Mouse (Mus musculus) CH12.LX (cell line): ENCODE results near the gene Msi2. TPM values are rescaled to one million over a fixed set of nuclear protein-coding genes. Genes with fewer than 3 reads are reported as not detected.
A peak's percentile ranks its signal among the peaks of the same experiment; 100 is the strongest.

Source experiments
- DNase-seq: peaks from one replicate; pipeline ENCODE4 v3.0.0-alpha.2; 2013; ENCODE audit errors: extremely low read depth
- H3K27ac ChIP-seq: 2 replicates; pipeline ENCODE4 v1.5.1; 2012; ENCODE audit warnings: low read depth, mild to moderate bottlenecking, control low read depth, moderate library complexity; ENCODE audit not compliant: insufficient read depth
- H3K27me3 ChIP-seq: replicated peaks from 2 replicates; pipeline ENCODE3; 2012; ENCODE audit warnings: inconsistent platforms
- H3K36me3 ChIP-seq, 2 experiments: replicated peaks in 1 of 2; 2 replicates each; pipeline versions ENCODE3 to v1.6.1; 2012; ENCODE audit warnings: inconsistent platforms in 1 of 2, low read length in 1 of 2, mild to moderate bottlenecking in 1 of 2, mixed read lengths in 1 of 2, moderate library complexity in 1 of 2; ENCODE audit not compliant: control insufficient read depth in 1 of 2, insufficient read depth in 1 of 2
- H3K4me1 ChIP-seq, 2 experiments: 2 replicates each; pipeline ENCODE4 v1.6.1; 2012; ENCODE audit warnings: inconsistent platforms in 1 of 2, moderate library complexity in 1 of 2; ENCODE audit not compliant: insufficient read depth in 2 of 2, control insufficient read depth in 1 of 2
- H3K4me2 ChIP-seq: 2 replicates; pipeline ENCODE4 v1.6.1; 2012; ENCODE audit warnings: low read depth, mild to moderate bottlenecking, control low read depth; ENCODE audit not compliant: poor library complexity, insufficient read depth, severe bottlenecking
- H3K4me3 ChIP-seq, 3 experiments: fragments of 150-350 bp in 1 of 3; sonication (generic) in 1 of 3; replicated peaks in 1 of 3; 2 replicates each; pipeline versions ENCODE3 to v1.5.1; 2011 to 2012; ENCODE audit warnings: low read depth in 2 of 3, low read length in 2 of 3, mild to moderate bottlenecking in 2 of 3, moderate library complexity in 2 of 3, control low read depth in 1 of 3, improper control_type of control experiment in 1 of 3, inconsistent platforms in 1 of 3, mixed read lengths in 1 of 3; ENCODE audit not compliant: poor library complexity in 1 of 3
- H3K79me2 ChIP-seq: replicated peaks from 2 replicates; pipeline ENCODE4 v1.6.1; 2012; ENCODE audit warnings: mild to moderate bottlenecking, moderate library complexity; ENCODE audit not compliant: control insufficient read depth, poor library complexity, insufficient read depth, severe bottlenecking; ENCODE audit errors: extremely low read depth
- H3K9ac ChIP-seq: 2 replicates; pipeline ENCODE4 v1.6.1; 2012; ENCODE audit warnings: low read depth, mild to moderate bottlenecking, control low read depth, moderate library complexity; ENCODE audit not compliant: insufficient read depth
- H3K9me3 ChIP-seq: replicated peaks from 2 replicates; pipeline ENCODE3; 2012; ENCODE audit warnings: low read length, inconsistent platforms, mixed read lengths
- BHLHE40 ChIP-seq: IDR thresholded peaks from 2 replicates; pipeline ENCODE4 v1.6.1; 2011; ENCODE audit warnings: mild to moderate bottlenecking, low read depth, low read length, improper control_type of control experiment
- CHD2 ChIP-seq: IDR thresholded peaks from 2 replicates; pipeline ENCODE4 v1.6.1; 2011; ENCODE audit warnings: low read length, improper control_type of control experiment
- CTCF ChIP-seq, 2 experiments: IDR thresholded peaks in 1 of 2; conservative IDR thresholded peaks in 1 of 2; 2 replicates each; pipeline ENCODE4 v1.5.1; 2011 to 2012; ENCODE audit warnings: low read depth in 2 of 2, low read length in 2 of 2, improper control_type of control experiment in 1 of 2, inconsistent platforms in 1 of 2, mild to moderate bottlenecking in 1 of 2, moderate library complexity in 1 of 2
- E2F4 ChIP-seq: IDR thresholded peaks from 2 replicates; pipeline ENCODE4 v1.6.1; 2011; ENCODE audit warnings: low read depth, low read length, improper control_type of control experiment; ENCODE audit not compliant: insufficient replicate concordance
- ELF1 ChIP-seq: IDR thresholded peaks from 2 replicates; pipeline ENCODE4 v1.6.1; 2014; ENCODE audit warnings: low read depth, mild to moderate bottlenecking, inconsistent platforms, low read length, improper control_type of control experiment
- EP300 ChIP-seq: IDR thresholded peaks from 2 replicates; pipeline ENCODE4 v1.6.1; 2011; ENCODE audit warnings: low read length, improper control_type of control experiment
- ETS1 ChIP-seq: conservative IDR thresholded peaks from 2 replicates; pipeline ENCODE4 v1.6.1; 2012; ENCODE audit warnings: low read depth, mild to moderate bottlenecking, inconsistent platforms, low read length, improper control_type of control experiment, moderate library complexity
- GABPA ChIP-seq: IDR thresholded peaks from 2 replicates; pipeline ENCODE4 v1.6.1; 2012; ENCODE audit warnings: low read depth, low read length, improper control_type of control experiment, inconsistent platforms; ENCODE audit not compliant: insufficient replicate concordance
- KAT2A ChIP-seq: IDR thresholded peaks from 2 replicates; pipeline ENCODE4 v1.6.1; 2012; ENCODE audit warnings: low read length, improper control_type of control experiment, inconsistent platforms; ENCODE audit not compliant: insufficient replicate concordance
- MAFK ChIP-seq: IDR thresholded peaks from 2 replicates; pipeline ENCODE4 v1.6.1; 2011; ENCODE audit warnings: low read length, improper control_type of control experiment; ENCODE audit not compliant: insufficient replicate concordance
- MEF2A ChIP-seq: IDR thresholded peaks from 2 replicates; pipeline ENCODE4 v1.6.1; 2014; ENCODE audit warnings: low read depth, mild to moderate bottlenecking, inconsistent platforms, low read length, improper control_type of control experiment, borderline replicate concordance
- MYC ChIP-seq: IDR thresholded peaks from 2 replicates; pipeline ENCODE4 v1.6.1; 2011; ENCODE audit warnings: low read depth, mild to moderate bottlenecking, improper control_type of control experiment, low read length
- NELFE ChIP-seq: IDR thresholded peaks from 2 replicates; pipeline ENCODE4 v1.6.1; 2011; ENCODE audit warnings: low read depth, low read length, improper control_type of control experiment
- NRF1 ChIP-seq: IDR thresholded peaks from 2 replicates; pipeline ENCODE4 v1.6.1; 2014; ENCODE audit warnings: low read depth, mild to moderate bottlenecking, inconsistent platforms, low read length, improper control_type of control experiment, moderate library complexity
- POLR2A ChIP-seq: IDR thresholded peaks from 2 replicates; pipeline ENCODE4 v1.6.1; 2011; ENCODE audit warnings: low read depth, mild to moderate bottlenecking, improper control_type of control experiment, low read length
- RAD21 ChIP-seq: IDR thresholded peaks from 2 replicates; pipeline ENCODE4 v1.6.1; 2011; ENCODE audit warnings: low read depth, mild to moderate bottlenecking, low read length, improper control_type of control experiment, moderate library complexity
- SIN3A ChIP-seq: IDR thresholded peaks from 2 replicates; pipeline ENCODE4 v1.6.1; 2012; ENCODE audit warnings: low read length, improper control_type of control experiment, inconsistent platforms
- SMC3 ChIP-seq: IDR thresholded peaks from 2 replicates; pipeline ENCODE4 v1.6.1; 2011; ENCODE audit warnings: low read depth, low read length, improper control_type of control experiment
- UBTF ChIP-seq: IDR thresholded peaks from 2 replicates; pipeline ENCODE4 v1.6.1; 2012; ENCODE audit warnings: low read depth, mild to moderate bottlenecking, inconsistent platforms, low read length, improper control_type of control experiment, moderate library complexity
- USF1 ChIP-seq: IDR thresholded peaks from 2 replicates; pipeline ENCODE4 v1.6.1; 2014; ENCODE audit warnings: low read depth, mild to moderate bottlenecking, inconsistent platforms, low read length, improper control_type of control experiment
- USF2 ChIP-seq: conservative IDR thresholded peaks from 2 replicates; pipeline ENCODE4 v1.6.1; 2011; ENCODE audit warnings: low read depth, low read length, improper control_type of control experiment
- ZC3H11A ChIP-seq: IDR thresholded peaks from 2 replicates; pipeline ENCODE4 v1.6.1; 2012; ENCODE audit warnings: low read depth, mild to moderate bottlenecking, inconsistent platforms, low read length, improper control_type of control experiment
- ZKSCAN1 ChIP-seq: IDR thresholded peaks from 2 replicates; pipeline ENCODE4 v1.6.1; 2012; ENCODE audit warnings: low read depth, inconsistent platforms, low read length, improper control_type of control experiment, borderline replicate concordance
- ZNF384 ChIP-seq: IDR thresholded peaks from 2 replicates; pipeline ENCODE4 v1.6.1; 2012; ENCODE audit warnings: low read depth, low read length, improper control_type of control experiment, inconsistent platforms
- dilution Hi-C: fragments of 300-500 bp; cut with MboI; formaldehyde crosslinking; loops from 2 replicates; pipeline ENCODE4 v1.14.3; 2020; ENCODE audit warnings: low sequenced_read_pairs; ENCODE audit not compliant: extremely low pct_unique_long_range_greater_than_20kb, extremely low pct_ligation_motif_present
- in situ Hi-C: fragments of 300-500 bp; cut with MboI; formaldehyde crosslinking; loops from 3 replicates; pipeline ENCODE4 v1.14.3; 2019; ENCODE audit warnings: low sequenced_read_pairs, low pct_ligation_motif_present, low pct_unique_long_range_greater_than_20kb, mixed read lengths
- polyA plus RNA-seq: library from polyadenylated mRNA; unstranded; fragments of >175 nt; gene quantifications from 2 replicates; pipeline ENCODE4 v1.2.1, GENCODE M21; 2012; ENCODE audit warnings: low read depth; ENCODE audit not compliant: insufficient read length
- total RNA-seq, 2 experiments: library from RNA; depleted of rRNA; stranded (reverse); fragments of 300-350 nt in 1 of 2; fragments of >200 nt in 1 of 2; gene quantifications; 2 replicates each; pipeline ENCODE4 v1.2.3; 2012 to 2014

The Msi2 gene
- total and polyA plus RNA-seq, 3 experiments: 40.3 to 73.1 (median 52.6) TPM

DNA sequence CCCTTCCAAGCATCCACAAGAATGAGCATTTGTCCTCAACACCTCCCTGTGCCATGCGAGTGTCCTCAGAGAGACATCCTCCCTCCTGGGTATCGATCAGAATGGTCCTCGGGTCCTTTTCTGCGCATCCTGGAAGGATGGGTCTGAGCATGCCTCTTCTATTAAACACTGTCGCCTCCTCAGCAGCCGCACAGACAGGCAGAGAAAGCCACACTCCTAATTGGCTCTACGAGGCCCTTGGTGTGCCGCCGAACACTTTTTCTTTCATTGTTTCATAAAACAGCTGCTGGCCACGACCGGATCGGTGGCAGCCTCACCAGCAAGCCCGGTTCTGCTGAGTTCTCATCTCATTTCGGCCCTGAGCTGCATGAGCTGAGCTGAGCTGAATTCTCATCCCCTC is 274.4 kb downstream of the Msi2 start:
- Histone ChIP-seq H3K27me3 (no peaks in the 10 kb centered on the region), H3K79me2 (no peaks in the 10 kb centered on the region)
- in situ Hi-C loops: no loop called here
- TF ChIP-seq USF1: no peak
- TF ChIP-seq, all 38 proteins: peak for 0
- H3K36me3 ChIP-seq: peaks cover 6 to 69% of the 10 kb centered on the region in 2 experiments
- no peak overlapping the region for H3K4me3 ChIP-seq
- no peak overlapping the region for H3K27ac ChIP-seq
- H3K9me3 ChIP-seq: no peaks in the 10 kb centered on the region
- DNase-seq: no peak
- no peak overlapping the region for H3K9ac ChIP-seq
- dilution Hi-C loops: no loop called here
- H3K4me2 ChIP-seq: no peak overlapping the region
- H3K4me1 ChIP-seq: peaks cover 16 to 60% of the 10 kb centered on the region in 2 experiments

DNA sequence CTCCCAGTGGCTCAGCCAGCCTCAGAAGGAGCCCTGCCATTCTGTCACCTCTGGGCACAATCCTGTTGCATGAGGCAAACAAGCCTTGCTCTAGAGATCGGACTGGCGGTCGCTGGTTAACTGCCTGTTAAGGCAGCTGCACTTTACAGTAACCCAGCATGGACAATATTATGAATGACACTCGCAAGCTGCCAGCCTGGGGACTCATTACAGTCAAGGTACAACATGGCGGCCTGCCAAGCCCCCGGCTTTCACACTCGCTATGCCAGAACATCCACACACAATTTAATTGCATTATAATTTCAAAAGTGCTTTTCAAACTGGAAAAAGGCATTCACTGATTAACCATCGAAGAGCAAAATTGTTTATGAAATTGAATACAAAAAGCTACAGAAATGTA is 275.0 kb downstream of the Msi2 start:
- peaks cover 5 to 69% of the 10 kb centered on the region in 2 experiments for H3K36me3 ChIP-seq
- TF ChIP-seq ELF1 (no peak), MAFK (no peak), E2F4 (no peak), ZC3H11A (no peak)
- TF ChIP-seq, all 38 proteins: peak for 0
- H3K4me2 ChIP-seq: no peak overlapping the region
- no peaks in the 10 kb centered on the region for H3K9me3 ChIP-seq
- no peak for DNase-seq
- in situ Hi-C loops (no loop called here), dilution Hi-C loops (no loop called here)
- no peak overlapping the region for H3K4me3 ChIP-seq
- no peak overlapping the region for H3K9ac ChIP-seq
- H3K27ac ChIP-seq: 0 out of 2 replicates have a peak overlapping the region, but pooled peaks have one; percentile 24
- H3K27me3 ChIP-seq: no peaks in the 10 kb centered on the region
- no peaks in the 10 kb centered on the region for H3K79me2 ChIP-seq
- H3K4me1 ChIP-seq: peaks cover 16 to 60% of the 10 kb centered on the region in 2 experiments

DNA sequence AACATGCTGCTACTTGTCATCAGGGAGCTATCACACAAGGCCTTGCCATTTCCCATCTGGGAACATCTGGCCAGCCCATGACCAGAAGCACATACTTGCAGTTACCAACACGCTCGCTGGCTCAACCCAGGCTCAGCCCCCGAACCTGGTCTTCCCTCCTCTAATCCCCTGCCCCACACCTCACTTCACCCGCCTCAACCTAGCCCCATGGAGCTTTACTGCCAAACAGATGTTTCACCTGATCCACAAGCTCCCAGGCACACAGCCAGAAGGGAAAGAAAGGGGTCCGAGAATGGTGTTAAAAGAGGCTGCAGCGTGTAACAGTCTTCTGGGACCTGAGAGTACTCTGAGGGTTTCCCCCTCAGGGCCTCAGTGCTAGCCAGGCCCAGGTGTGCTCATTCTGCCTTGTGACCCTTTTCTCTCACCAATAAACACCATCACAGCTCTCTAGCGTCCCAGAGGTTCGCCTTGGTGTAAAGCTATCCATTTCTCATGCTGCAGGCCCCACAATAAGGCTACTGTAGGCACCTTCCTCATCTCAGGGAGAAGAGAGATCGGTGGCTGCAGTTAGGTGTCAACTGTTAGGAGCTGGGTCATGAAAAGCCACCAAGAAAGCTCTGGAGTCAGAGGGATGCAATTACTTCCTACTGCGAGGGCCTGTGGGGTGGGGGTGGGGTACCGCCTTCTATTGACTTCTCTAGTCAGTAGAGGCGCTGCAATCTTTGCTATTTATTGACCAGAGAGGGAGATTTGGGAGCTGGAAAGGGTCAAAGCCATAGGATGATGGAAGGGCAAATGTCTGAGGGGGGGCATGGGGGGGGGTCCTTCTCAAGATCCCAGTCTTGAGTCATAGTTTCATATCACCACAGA is 276.2 kb downstream of the Msi2 start:
- peak overlapping the region; percentile 33 for H3K4me2 ChIP-seq
- peaks cover 0 to 62% of the 10 kb centered on the region in 2 experiments for H3K36me3 ChIP-seq
- H3K27me3 ChIP-seq: no peaks in the 10 kb centered on the region
- no peaks in the 10 kb centered on the region for H3K9me3 ChIP-seq
- in situ Hi-C loops: no loop called here
- H3K4me3 ChIP-seq: no peak overlapping the region
- no peak overlapping the region for H3K9ac ChIP-seq
- dilution Hi-C loops: no loop called here
- H3K4me1 ChIP-seq: peaks cover 16 to 48% of the 10 kb centered on the region in 2 experiments
- H3K27ac ChIP-seq: peak overlapping the region; percentile 44
- DNase-seq: peak; percentile 83
- no peaks in the 10 kb centered on the region for H3K79me2 ChIP-seq
- TF ChIP-seq POLR2A (no peak), KAT2A (0 out of 2 replicates have a peak, but pooled peaks have one; percentile 40), SIN3A (peak; percentile 72; the same call in 1 of the 2 replicates), USF2 (no peak), ZNF384 (peak; percentile 6; the same call in 1 of the 2 replicates), CTCF (conservative IDR thresholded peaks at IDR 0.05 in 1 of 2, IDR thresholded peaks at IDR 0.05 in 1 of 2; ENCODE audit: low read depth in 2 of 2, low read length in 2 of 2) (peak in 1 of 2 experiments; percentile 51; a peak in 2 of 4 replicates), GABPA (no peak), RAD21 (peak; percentile 41), USF1 (no peak), NELFE (peak; percentile 47; the same call in 1 of the 2 replicates), EP300 (peak; percentile 80), MEF2A (peak; percentile 51), SMC3 (peak; percentile 19), ZC3H11A (no peak), ELF1 (peak; percentile 77), ZKSCAN1 (no peak), ETS1 (peak; percentile 78), CHD2 (peak; percentile 87), NRF1 (no peak), MYC (peak; percentile 75), UBTF (no peak), BHLHE40 (peak; percentile 69)
